Mouse (Mus musculus) embryonic facial prominence, embryonic 11.5 days (tissue): ENCODE data around the gene Gm20671. TPM values are rescaled to one million over a fixed set of nuclear protein-coding genes. Genes with fewer than 3 reads are reported as not detected.

ENCODE experiments used
- polyA plus RNA-seq: library from polyadenylated mRNA; unstranded; fragments of >200 nt; fragmentation: Nextera tagmentation; extraction: Ambion mirVana; gene quantifications from 2 replicates; pipeline ENCODE4 v1.2.1, GENCODE M21; 2014

The Gm20671 gene
- polyA plus RNA-seq, 1 experiment from 2014 or later = not detected

Other genes with a start within 250 kb of the Gm20671 start
- 28.9 and 30.8 TPM in 2 replicates for gene Yes1, start 215.9 kb downstream of the Gm20671 start, polyA plus RNA-seq
- 58.9 and 63.3 TPM in 2 replicates for gene Pisd, start 41.5 kb downstream of the Gm20671 start, polyA plus RNA-seq
- 12.1 and 13.9 TPM in 2 replicates for gene Prr14l, start 27.1 kb upstream of the Gm20671 start, polyA plus RNA-seq
- gene Depdc5, start 36.6 kb upstream of the Gm20671 start, polyA plus RNA-seq = 29.3 and 30.1 TPM in 2 replicates
- 479 and 494 TPM in 2 replicates for gene Ywhah, start 191.7 kb upstream of the Gm20671 start, polyA plus RNA-seq